In genomic region chr6:99377131-99377530, GRCm38 (mm10) we compare ENCODE assay signal across 13 mouse cellular contexts.
DNase-seq lines count a peak whose midpoint lies in the region; TF ChIP-seq lines count a peak whose summit lies in the region.
"Had no signal": no experiment of that assay in that cellular context is flagged by ENCODE, and none has a peak within 500 bp of the region (broad histone marks: within the 10 kb centered on the region; RNA-seq: fewer than 3 reads in every experiment).

No protein-coding gene starts in this region.

- H3K27me3 ChIP-seq in heart, embryonic 10.5 days (ENCODE audit: insufficient read depth, poor library complexity, severe bottlenecking) = no peaks in the 10 kb centered on the region
- H3K27me3 ChIP-seq: hindbrain, embryonic 15.5 days; liver, embryonic 13.5 days had no signal

- intact Hi-C loops in heart, postnatal 25 days (cut with DNase I) = no loop called here
- intact Hi-C loops in left cerebral cortex, adult 2 months (cut with DNase I) = loop anchor here (5.0 kb wide), 2 partner anchors 80 to 145 kb away; partner anchors contain the start of gene Foxp1

- DNase-seq in heart, embryonic 10.5 days (ENCODE audit: low spot score) = no peak
- no peak for DNase-seq in heart, postnatal 25 days (ENCODE audit: low spot score)
- DNase-seq in left cerebral cortex, adult 2 months (ENCODE audit: extremely low spot score in 1 of 2, low spot score in 2 of 2) = no peak
- DNase-seq in left cerebral cortex, adult 18-20 months (ENCODE audit: low spot score in 2 of 2) = no peak
- peak; percentile 63 for DNase-seq in brain, adult 2 months (ENCODE audit: low read depth, low spot score)
- peak; percentile 53 to 63 for DNase-seq in cerebellum, postnatal 25 days
- DNase-seq in MN1 (ENCODE audit: low spot score) = no peak
- no peak for DNase-seq in urinary bladder, postnatal 36 days (ENCODE audit: low spot score in 2 of 2)
- DNase-seq: adrenal gland, postnatal 36 days; liver, embryonic 13.5 days; right cerebral cortex, postnatal 25 days had no signal

- peak overlapping the region; percentile 72; the same call in 1 of the 2 replicates for H3K27ac ChIP-seq in heart, embryonic 10.5 days
- peak overlapping the region; percentile 25; the same call in 1 of the 2 replicates for H3K27ac ChIP-seq in left cerebral cortex, adult 2 months
- H3K27ac ChIP-seq: liver, embryonic 13.5 days; neural tube, embryonic 15.5 days had no signal

- WGBS in heart, embryonic 10.5 days = 46% methylated on average over 2 of the region's 2 CpGs

- TF ChIP-seq CTCF in left cerebral cortex, adult 2 months (IDR thresholded peaks at IDR 0.05) = no peak

- no peak overlapping the region for H3K4me3 ChIP-seq in heart, embryonic 10.5 days
- H3K4me3 ChIP-seq in left cerebral cortex, adult 2 months = no peak overlapping the region
- H3K4me3 ChIP-seq: hindbrain, embryonic 15.5 days; liver, embryonic 13.5 days; neural tube, embryonic 15.5 days had no signal

- 0 out of 2 replicates have a peak, but pooled peaks cover 4% of the 10 kb centered on the region for H3K36me3 ChIP-seq in heart, embryonic 10.5 days
- H3K36me3 ChIP-seq: hindbrain, embryonic 15.5 days; liver, embryonic 13.5 days; neural tube, embryonic 15.5 days had no signal

- peaks cover 37% of the 10 kb centered on the region for H3K4me1 ChIP-seq in heart, embryonic 10.5 days

- no peaks in the 10 kb centered on the region for H3K9me3 ChIP-seq in heart, embryonic 10.5 days
- H3K9me3 ChIP-seq: hindbrain, embryonic 15.5 days; liver, embryonic 13.5 days; neural tube, embryonic 15.5 days had no signal

Comparison
In these comparisons a context has a peak if more than half of its experiments do, and no peak if none do; other contexts are left out.
1. DNase-seq: peak in brain, adult 2 months (single experiment) and cerebellum, postnatal 25 days (2 of 2); none in heart, embryonic 10.5 days (single experiment), heart, postnatal 25 days (single experiment), left cerebral cortex, adult 2 months (0 of 2), left cerebral cortex, adult 18-20 months (0 of 2), MN1 (single experiment) and urinary bladder, postnatal 36 days (0 of 2).